Mouse (Mus musculus) ovary, postnatal 36 days (tissue): ENCODE data around the gene Dlg5.

Source experiments
- DNase-seq: peaks from one replicate; pipeline ENCODE4 v3.0.0; 2022; ENCODE audit warnings: low spot score, mixed read lengths

The Dlg5 gene

GRCm38 (mm10) chr14:24232641-24233633, 12.8 kb downstream of the Dlg5 start:
- DNase-seq, result no peak

- DNase-seq, result no peak
Observed at GRCm38 (mm10) chr14:24228549-24228948, 17.2 kb downstream of the Dlg5 start.

- no peak for DNase-seq
Observed at GRCm38 (mm10) chr14:24227015-24227414, 18.7 kb downstream of the Dlg5 start.

GRCm38 (mm10) chr14:24226344-24226743, 19.4 kb downstream of the Dlg5 start:
- DNase-seq, result no peak

GRCm38 (mm10) chr14:24222759-24223158, 23.0 kb downstream of the Dlg5 start:
- no peak for DNase-seq

GRCm38 (mm10) chr14:24222273-24222672, 23.4 kb downstream of the Dlg5 start:
- DNase-seq, result no peak

GRCm38 (mm10) chr14:24217362-24217722, 28.4 kb downstream of the Dlg5 start:
- DNase-seq, result no peak

- no peak for DNase-seq
Observed at GRCm38 (mm10) chr14:24216678-24217361, 28.9 kb downstream of the Dlg5 start.

- no peak for DNase-seq
Observed at GRCm38 (mm10) chr14:24216064-24216463, 29.7 kb downstream of the Dlg5 start.

GRCm38 (mm10) chr14:24214436-24214835, 31.3 kb downstream of the Dlg5 start:
- peak; percentile 39 for DNase-seq

GRCm38 (mm10) chr14:24213336-24213735, 32.4 kb downstream of the Dlg5 start:
- no peak for DNase-seq

- DNase-seq, result no peak
Observed at GRCm38 (mm10) chr14:24212861-24213260, 32.9 kb downstream of the Dlg5 start.

- no peak for DNase-seq
Observed at GRCm38 (mm10) chr14:24207360-24207752, 38.4 kb downstream of the Dlg5 start.

- DNase-seq, result peak; percentile 43
Observed at GRCm38 (mm10) chr14:24206736-24207359, 38.9 kb downstream of the Dlg5 start.

GRCm38 (mm10) chr14:24206314-24206713, 39.4 kb downstream of the Dlg5 start:
- no peak for DNase-seq

GRCm38 (mm10) chr14:24205281-24205871, 40.3 kb downstream of the Dlg5 start:
- DNase-seq, result no peak

- no peak for DNase-seq
Observed at GRCm38 (mm10) chr14:24203210-24203609, 42.5 kb downstream of the Dlg5 start.

GRCm38 (mm10) chr14:24200771-24201170, 44.9 kb downstream of the Dlg5 start:
- DNase-seq, result no peak

- DNase-seq, result no peak
Observed at GRCm38 (mm10) chr14:24199732-24200131, 46.0 kb downstream of the Dlg5 start.

- no peak for DNase-seq
Observed at GRCm38 (mm10) chr14:24197865-24198264, 47.9 kb downstream of the Dlg5 start.

GRCm38 (mm10) chr14:24196947-24197346, 48.8 kb downstream of the Dlg5 start:
- no peak for DNase-seq

- no peak for DNase-seq
Observed at GRCm38 (mm10) chr14:24190131-24190530, 55.6 kb downstream of the Dlg5 start.
